Mouse (Mus musculus) kidney, adult 2 months (tissue): ENCODE measurements around the gene Dlgap5.

Experiments
- CTCF ChIP-seq: fragments of 200-500 bp; conservative IDR thresholded peaks from 2 replicates; pipeline ENCODE4 v1.5.1; 2011; ENCODE audit warnings: low read depth, mild to moderate bottlenecking, control low read depth, low read length, moderate library complexity, mixed read lengths; ENCODE audit not compliant: insufficient read depth, insufficient read length
- POLR2A ChIP-seq: fragments of 200-500 bp; IDR thresholded peaks from one replicate; pipeline ENCODE4 v1.6.1; 2011; ENCODE audit warnings: low read depth, low read length, control low read depth

- TF ChIP-seq CTCF (no peak), POLR2A (no peak)
These were observed 15.5 kb downstream of the Dlgap5 start for GRCm38 (mm10) chr14:47402735-47403134.
